Mouse (Mus musculus) natural killer cell, adult 2 months (primary cell): ENCODE results near the gene Snrpf.

Experiments
- DNase-seq, 2 experiments: peaks; one replicate each; pipeline ENCODE4 v3.0.0; 2022; ENCODE audit warnings: low spot score in 2 of 2

The Snrpf gene

DNA sequence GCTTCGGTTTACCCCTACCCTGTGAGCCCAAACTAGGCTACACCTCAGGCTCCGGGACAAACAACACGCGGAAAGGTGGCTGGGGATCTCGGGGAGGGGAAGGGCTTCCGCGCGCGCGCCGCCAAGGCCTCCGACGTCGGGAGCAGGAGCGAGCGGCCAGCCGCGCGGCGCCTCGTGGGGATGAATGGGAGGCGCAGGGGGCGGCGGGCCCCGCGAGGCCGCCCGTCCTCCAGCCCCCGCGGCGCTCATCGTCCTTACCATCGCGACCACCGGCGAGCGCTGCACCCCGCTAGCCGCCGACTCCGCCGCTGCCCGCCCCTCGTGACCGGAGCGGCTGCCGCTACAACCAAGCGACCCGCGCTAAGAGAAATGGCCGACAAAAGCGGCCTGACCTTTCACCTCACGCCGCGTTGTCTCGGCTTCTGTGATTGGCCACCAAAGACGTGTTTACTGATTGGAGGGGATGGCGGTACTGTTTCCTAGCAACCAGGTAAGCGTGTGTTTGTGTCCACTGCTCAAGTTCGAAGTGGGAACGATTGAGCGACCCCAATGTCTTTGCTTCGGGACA, at the start of gene Snrpf:
Snrpf (minus strand) TSS at position 426 of the 568 bp plus-strand sequence.
- peak; percentile 93 to 94 for DNase-seq

DNA sequence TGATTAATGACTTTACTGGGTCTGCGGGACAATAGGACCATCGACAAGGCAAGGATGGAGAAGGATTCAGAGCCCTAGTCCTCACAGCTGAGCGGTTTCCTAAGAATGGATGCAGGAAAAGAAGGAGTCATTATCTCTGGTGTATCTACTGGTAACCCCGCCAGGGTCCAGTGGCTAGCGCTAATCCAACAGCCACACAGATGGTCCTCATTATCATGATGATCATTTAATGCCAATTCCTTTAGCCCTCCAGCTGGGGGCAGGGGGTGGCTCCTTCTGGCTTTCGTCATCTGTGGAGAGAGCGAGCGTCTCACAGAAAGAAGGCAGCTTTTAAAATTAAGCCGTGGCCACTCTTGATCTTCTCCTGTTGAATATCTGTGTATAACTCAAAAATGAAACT, 46.4 kb upstream of the Snrpf start:
- no peak for DNase-seq

DNA sequence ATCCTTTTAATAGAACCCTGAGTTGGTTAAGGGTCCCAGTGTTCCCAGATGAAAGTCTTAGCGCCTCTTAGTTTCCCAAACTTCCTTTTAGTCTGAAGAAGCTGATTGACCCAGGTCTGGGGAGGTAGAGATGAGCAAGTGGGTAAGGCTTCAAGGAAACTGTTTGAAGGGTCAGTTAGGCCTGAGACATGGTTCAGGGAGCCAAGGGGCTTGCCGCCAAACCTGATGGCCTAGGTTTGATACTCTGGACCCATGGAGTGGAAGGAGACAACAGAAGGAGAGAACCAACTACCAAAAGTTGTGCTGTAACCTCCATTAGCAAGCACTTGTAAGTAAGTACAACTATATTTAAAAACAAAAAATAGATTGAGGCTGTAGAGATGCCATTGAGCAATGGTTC, 44.5 kb upstream of the Snrpf start:
- DNase-seq, result no peak

DNA sequence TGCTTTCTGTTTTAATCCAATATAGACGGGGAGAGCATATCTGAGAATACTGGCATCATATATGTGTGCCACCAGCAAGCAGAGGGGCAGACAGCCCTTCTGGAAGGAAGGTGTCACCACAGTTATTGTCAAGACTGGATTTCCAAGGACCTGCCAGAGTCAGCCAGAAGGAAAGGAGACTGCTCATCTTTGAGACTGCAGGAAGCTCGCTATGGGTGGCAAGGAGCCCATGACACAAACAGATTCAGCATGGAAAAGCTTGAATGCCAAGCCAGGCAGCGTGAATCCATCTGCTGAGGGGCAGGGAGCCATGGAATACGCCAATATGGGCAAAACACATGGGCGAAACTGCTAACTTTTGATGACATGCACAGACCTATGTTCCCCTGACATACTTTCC, 44.1 kb upstream of the Snrpf start:
- no peak for DNase-seq

DNA sequence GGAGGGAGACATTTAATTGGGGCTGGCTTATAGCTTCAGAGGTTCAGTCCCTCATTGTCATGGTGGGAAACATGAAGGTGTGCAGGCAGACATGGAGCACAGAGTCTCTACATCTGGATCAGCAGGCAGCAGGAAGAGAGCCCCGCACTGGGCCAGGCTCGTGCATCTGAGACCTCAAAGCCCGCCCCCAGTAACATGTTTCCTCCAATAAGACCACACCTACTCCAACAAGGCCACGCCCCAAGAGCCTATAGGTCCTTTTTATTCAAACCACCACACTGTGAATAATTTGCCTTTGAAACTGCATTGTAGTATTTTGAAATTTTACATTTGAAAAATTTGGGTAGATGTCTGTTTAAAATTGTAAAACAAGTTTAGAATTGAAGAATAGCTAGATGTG, 42.6 kb upstream of the Snrpf start:
- DNase-seq, result no peak

DNA sequence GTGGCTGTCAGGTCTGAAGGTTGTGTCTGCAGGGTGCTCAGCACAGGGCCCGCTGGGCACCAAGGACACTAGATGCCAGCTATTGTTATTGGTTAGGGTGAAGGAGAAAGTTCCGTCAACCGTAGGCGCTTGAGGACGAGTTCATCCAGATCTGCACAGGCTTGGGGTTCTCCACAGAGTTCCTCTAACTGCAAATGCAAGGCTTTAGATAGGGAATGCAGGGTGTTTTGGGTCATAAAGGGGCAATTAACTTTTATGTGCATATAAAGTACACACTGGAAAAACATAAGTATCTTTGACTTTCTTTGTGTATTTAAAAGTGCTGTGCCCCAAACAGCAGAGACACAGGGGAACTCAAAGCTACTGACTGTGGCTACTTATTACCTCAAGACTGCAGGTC, 40.8 kb upstream of the Snrpf start:
- no peak for DNase-seq

DNA sequence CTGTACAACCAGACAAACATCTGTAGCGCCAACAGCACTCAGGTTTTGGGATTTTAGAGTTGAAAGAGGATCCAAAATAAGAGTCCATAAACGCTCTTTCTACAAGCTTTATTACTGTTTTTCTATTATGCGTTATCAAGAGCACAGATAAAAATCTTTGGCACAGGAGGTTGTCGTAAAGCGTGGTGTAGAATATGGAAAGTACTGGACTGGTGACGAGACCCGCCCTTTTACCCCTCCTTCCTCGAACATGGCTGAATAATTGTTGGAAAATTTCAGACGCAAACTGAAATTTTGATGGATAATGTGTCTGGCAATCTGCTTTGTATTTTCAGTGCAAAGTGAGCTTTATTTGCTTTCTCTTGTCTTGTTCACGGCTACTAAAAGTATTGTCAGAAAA, 34.6 kb upstream of the Snrpf start:
- no peak for DNase-seq

DNA sequence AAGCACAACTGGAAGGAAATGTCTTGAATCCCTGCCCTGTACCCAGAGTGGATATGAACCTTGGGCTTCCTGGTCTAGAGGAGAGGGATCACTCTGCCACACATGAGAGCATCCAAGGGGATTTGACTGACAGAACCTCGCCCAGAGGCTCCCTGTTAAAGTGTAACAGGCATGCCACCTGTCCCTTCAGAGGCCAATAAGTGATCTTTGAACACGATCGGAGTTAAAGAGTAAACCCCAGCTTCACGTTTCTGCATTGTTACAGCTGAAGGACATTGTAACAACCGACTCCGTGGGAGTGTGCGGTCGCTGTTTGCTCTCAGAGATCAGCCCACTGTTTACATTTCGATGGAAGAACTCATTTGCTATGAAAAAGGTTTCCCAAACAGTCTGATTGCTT, 34.2 kb upstream of the Snrpf start:
- DNase-seq, result no peak

DNA sequence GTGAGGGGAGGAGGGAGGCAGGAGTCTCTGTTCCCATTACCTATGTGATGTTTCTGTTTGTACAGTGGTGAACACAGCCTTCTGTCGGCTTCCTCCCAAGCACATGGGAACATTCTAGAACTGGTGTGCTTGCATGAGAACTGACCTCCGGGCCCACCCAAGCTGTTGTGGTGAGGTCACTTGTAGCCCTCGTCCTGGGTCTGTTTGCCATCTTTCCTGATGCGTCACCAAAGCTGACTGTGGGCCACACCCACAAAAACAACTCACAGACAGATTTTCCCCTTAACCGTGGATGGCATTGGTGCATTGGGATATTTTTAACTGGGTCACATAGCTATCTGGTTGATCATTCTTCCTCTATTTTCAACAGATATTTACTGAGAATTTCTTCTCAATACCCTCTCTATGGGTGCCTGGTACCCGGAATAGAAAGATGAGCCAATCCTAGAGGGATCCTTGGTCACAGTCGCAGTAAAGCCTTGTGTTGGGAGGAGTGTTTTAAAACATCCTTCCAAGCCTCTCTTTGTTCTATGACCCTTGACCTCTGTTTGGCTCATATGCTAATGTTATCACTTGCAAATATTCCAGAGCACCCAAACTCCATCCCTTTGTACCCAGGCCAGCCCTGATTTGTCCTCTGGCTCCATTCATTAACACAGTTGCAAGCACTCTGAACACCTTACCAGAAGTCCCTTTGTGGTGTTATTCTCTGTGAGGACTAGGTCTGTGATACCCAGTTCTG, 31.1 kb upstream of the Snrpf start:
- DNase-seq, result no peak

DNA sequence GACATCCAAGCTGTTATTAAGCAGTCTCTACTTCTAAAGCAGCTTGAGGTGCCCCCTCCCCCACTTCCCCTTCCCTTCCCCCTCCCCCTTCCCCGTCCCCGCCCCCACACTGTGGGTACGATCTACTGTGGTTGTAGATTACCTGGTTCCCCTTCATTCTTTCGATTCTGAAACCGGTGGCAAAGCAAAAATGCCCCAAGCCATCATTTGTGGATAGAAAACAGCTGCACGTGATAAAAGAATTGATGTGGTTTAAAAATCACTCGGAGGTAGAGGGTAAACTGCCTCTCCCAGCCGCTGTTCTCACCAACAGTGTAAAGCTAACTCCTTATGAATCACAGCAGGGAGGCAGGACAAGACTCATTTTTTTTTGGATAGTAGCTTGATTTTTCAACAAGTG, 25.3 kb upstream of the Snrpf start:
- no peak for DNase-seq

DNA sequence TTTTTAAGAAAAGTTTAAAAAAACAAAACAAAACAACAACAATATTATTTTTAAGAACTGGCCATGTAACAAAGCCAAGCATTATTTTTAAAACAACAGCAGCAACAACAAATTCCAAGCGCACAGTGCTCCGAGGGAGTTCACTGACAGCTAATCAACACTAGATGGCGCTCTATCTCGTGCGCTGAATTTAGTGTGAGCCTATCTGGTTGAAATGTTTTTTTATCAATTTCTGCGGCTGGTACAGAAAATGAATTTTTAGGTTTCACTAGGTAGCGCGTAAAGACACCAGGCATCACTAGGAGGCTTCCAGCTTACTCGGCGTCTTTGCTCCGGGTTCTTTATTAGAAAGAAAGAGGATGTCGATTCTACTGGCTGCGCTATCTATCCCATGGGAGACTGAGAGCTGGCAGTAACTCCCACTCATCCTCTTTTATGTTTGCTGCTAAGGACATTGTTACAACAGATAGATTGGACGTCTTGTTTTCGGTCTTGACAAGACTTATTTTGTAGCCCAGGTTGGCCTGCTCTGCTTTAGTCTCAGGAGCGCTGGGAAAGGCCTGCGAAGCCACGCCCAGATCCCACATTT, 22.0 kb upstream of the Snrpf start:
- DNase-seq, result no peak

DNA sequence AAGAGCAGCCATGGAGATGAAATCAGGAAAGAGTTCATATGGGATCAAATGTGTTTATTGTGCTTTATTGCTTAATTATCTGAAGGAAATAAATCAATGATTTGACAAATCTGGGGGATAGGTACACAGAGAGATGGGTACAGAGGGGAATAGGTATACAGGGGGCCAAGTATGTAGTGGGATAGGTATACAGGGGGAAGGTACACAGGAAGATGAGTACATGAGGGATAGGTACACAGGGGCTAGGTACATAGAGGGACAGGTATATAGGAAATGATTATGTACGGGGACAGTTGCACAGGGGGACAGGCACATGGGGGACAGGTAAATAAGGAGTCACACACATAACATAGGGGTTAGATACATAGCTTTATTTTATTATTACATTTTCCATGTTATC, 21.4 kb upstream of the Snrpf start:
- no peak for DNase-seq

DNA sequence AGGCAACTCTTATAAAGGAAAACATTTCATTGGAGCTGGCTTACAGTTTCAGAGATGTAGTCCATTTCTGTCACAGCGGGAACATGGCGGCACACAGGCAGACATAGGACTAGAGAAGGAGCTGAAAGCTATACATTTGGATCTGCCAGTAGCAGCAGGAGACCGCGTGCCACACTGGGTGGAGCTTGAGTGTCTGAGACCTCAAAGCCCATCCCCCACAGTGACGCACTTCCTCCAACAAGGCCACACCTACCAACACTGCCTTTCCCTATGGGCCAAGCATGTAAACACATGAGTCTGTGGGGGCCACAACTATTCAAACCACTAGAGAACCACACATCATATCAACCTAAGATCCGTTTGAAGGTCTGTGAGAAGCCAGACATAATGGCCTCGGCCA, 19.7 kb upstream of the Snrpf start:
- DNase-seq, result no peak

DNA sequence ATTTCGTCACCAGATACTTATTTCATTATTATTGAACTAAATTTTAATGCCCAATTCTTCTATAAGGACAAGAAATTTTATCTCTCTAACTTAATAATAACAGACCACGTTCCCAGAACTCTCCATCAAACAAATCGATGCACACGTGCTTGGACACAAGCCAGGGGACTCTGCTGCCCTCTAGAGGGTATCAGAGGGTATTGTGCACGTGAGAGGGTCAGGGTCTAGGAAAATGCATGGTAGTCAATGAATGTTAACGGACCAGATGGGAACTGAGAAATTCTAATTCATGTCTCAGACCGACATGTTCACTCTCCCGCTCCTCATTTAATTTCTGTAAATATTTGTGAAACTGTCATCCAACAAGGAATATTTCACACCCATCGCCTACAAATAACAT, 18.5 kb upstream of the Snrpf start:
- DNase-seq, result no peak

DNA sequence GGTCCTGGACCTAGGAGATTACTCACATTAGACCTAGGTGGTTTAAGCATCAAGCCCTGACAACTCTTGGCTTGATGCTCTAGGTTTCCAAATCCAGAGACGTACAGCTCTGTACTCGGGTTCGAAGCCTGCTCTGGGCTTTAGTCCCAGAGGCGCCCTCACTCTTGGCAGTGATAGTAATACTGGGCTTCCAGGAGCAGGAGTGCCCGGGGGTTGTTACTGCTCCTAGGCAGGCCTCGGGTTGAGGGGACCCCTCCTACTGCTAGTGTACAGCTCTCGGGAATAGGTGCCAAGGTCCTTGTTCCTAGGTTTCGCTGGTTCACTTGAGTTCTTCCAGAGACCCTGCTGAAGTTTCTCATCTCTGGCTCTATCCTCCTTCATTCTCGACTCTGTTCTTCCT, 16.8 kb upstream of the Snrpf start:
- no peak for DNase-seq

DNA sequence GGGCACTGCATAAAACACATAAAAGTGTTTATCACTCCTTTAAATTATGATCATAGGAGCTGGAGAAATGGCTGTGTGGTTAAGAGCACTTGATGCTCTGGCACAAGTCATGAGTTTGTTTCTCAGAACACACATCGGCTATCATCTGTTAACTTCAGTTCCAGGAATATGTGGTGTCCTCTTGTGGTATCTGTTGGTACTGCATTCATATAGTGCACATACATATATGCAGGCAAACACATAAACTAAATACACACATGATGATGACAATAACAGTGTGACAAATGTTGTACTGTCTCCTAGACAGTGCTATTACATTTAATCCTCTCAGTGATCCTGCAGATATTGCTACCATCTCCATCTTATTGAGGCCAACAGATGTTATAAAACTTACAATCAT, 13.8 kb upstream of the Snrpf start:
- no peak for DNase-seq

DNA sequence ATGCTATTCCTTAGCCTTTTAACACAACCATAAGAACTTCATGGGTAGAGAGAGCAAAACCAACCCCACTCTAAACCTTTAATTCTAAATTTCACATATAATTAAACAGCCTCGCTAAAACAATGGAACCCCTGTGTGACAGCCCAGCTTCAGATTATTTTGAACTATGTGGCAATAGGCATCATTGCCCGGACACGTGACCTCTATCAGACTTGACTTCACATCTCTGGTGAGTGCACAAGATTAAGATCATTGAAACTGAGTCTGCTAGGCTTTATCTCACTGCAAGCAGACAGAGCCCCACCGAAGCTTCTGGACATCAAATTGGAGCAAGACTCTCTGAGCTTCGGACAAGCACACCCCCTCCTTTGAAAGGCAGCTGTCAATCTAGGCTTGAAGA, 12.8 kb upstream of the Snrpf start:
- DNase-seq, result no peak

DNA sequence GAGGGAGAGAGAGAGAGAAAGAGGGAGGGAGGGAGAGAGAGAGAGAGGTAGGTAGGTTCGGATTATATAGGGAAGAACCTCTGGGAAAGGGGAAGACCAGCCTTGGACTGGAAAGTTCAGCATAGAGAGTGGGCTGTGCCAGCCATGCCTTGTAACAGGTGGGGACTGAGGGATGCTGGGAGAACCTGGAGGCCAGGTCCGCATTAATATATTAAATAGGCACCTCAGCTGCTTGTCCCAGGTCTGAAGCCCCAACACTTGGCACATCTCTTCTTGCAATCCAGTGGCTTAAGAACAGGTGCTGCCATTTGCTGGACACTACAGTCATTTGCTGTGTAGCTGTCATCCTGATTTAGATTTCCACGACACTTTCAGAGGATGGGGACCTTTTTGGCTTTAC, 7.1 kb upstream of the Snrpf start:
- DNase-seq, result no peak

DNA sequence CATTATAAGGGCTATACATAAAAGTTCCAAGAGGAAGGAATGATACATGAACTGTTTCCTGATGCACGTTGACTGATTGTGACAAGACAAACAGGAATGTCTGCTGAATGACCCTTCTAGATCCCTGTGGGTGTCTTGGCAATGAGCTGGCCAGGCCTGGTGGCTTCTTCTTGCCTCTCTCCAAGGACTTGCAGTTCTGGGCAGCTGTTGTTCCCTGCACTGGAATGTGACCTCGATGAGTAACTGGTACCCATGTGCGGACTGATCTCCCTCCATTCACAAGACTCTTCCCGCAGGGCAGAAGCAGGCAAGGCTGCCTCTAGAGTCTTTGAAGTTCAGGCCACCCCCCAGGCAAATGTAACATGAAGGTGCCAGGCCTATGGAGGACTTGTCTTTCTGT, 6.3 kb upstream of the Snrpf start:
- DNase-seq, result no peak

DNA sequence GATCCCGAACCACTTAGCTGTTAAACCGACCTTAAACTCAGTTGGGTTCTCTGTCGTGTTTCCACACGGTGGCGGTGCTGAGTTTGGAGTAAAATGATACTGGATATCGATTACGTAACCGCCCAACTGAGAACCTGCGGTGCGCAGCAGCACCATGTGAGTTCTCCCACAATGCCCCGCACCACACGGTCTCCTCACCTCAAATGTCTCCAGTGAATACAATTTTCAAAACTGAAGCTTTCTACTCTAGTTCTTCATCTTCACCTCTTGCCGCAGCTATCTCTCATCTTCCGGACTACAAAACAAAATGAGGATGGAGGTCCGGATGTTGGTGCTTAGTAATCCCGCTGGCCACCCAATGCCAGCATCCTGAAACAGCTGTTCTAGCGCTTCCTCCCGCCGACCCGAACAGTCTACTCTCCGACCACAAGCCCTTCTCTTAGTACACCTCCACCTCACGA, 4.5 kb upstream of the Snrpf start:
- peak; percentile 67 to 80 for DNase-seq

DNA sequence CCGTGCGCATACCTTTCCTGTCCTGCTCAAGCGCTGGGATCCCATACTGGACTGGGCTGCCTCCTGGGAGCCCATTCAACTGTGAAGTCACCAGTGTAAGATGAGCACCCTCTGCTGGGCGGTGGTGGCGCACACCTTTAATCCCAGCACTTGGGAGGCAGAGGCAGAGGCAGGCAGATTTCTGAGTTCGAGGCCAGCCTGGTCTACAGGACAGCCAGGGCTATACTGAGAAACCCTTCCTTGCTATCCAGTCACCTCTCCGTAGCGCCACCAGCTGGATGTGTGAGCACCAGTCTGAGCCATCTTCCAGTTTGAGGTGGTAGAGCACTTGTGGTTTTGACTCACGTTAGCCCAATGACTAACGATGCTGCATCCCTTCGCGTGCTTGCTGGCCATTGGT, 3.0 kb upstream of the Snrpf start:
- DNase-seq, result peak in 1 of 2 experiments; percentile 21

DNA sequence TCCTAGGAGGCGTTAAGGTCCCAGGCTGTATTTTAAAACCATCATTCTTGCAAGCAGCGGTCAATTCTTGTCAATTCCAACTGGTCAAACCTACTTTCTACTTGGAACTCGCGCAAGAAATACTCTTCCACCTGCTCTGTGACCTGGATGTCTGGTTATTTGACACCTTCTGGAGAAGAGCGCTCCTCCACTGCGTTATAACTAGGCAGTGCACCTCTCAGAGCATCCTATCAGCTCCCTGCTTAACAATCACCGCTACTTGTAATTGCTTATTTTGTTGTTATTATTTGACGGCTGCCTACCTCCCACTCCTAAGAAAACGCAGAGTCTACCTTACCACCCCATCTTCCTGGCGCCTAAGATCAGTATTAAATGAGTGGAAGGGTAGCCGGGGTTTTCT, 710 bp downstream of the Snrpf start:
- no peak for DNase-seq

DNA sequence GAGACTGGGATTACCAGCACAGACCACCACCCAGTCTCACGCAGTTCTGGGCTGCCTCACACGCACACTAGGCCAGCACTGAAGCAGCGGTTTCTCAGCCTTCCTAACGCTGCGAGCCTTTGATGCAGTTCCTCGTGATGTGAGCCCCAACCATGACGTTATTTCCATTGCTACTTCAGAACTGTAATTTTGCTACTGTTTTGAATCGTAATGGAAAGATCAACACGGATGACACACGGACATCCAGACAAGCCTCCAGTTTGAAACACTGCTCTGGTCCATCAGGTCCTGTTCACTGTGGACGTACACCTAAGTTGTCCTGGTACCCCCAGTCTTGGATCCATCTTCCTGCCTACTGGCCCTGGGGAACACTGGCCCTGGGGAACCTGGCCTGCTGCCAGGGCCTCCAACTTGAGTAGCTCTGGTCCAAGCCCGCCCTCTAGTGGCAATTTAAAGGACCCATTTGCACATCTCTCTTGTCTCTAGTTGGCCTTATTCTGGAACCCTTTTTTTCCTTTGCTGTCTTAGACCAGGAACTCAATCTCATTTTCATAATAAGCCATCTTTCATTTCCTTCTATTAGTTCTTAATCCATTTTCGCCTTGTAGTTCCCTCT, 12.1 kb downstream of the Snrpf start:
- DNase-seq, result peak; percentile 38 to 63
